Mouse (Mus musculus) midbrain, postnatal 0 days (tissue): ENCODE measurements around the gene Anxa10. TPM values are rescaled to one million over a fixed set of nuclear protein-coding genes. Genes with fewer than 3 reads are reported as not detected.

Experiments
- ATAC-seq: fragments of 200-750 bp; cut with Nextera tagmentation; 2 replicates; pipeline ENCODE4 v1.8.0; 2017; ENCODE audit warnings: moderate number of reproducible peaks, mild to moderate bottlenecking, moderate TSS enrichment, moderate library complexity; ENCODE audit not compliant: low FRiP score
- DNase-seq: peaks from one replicate; pipeline ENCODE4 v3.0.0-alpha.2; 2015; ENCODE audit warnings: low spot score
- H3K27ac ChIP-seq: fragments of 300-500 bp; sonication (generic); 2 replicates; pipeline ENCODE4 v1.5.1; 2014; ENCODE audit warnings: low read depth, mild to moderate bottlenecking, low read length, mixed read lengths
- H3K27me3 ChIP-seq: fragments of 300-500 bp; sonication (generic); 2 replicates; pipeline ENCODE4 v1.6.1; 2014; ENCODE audit warnings: low read length, control low read depth, mixed read lengths; ENCODE audit not compliant: insufficient read depth
- H3K36me3 ChIP-seq: fragments of 300-500 bp; sonication (generic); 2 replicates; pipeline ENCODE4 v1.6.1; 2014; ENCODE audit warnings: low read length, control low read depth, mixed read lengths; ENCODE audit not compliant: insufficient read depth
- H3K4me1 ChIP-seq: fragments of 300-500 bp; sonication (generic); 2 replicates; pipeline ENCODE4 v1.6.1; 2014; ENCODE audit warnings: mild to moderate bottlenecking, control low read depth, antibody characterized with exemption, low read length, mixed read lengths; ENCODE audit not compliant: insufficient read depth
- H3K4me2 ChIP-seq: fragments of 300-500 bp; sonication (generic); 2 replicates; pipeline ENCODE4 v1.6.1; 2014; ENCODE audit warnings: low read depth, mild to moderate bottlenecking, low read length, mixed read lengths; ENCODE audit not compliant: poor library complexity, severe bottlenecking
- H3K4me3 ChIP-seq: fragments of 300-500 bp; sonication (generic); 2 replicates; pipeline ENCODE4 v1.5.1; 2014; ENCODE audit warnings: low read depth, mild to moderate bottlenecking, low read length, moderate library complexity
- H3K9ac ChIP-seq: fragments of 300-500 bp; sonication (generic); replicated peaks from 2 replicates; pipeline ENCODE4 v1.6.1; 2014; ENCODE audit warnings: mild to moderate bottlenecking, low read length, moderate library complexity, mixed read lengths; ENCODE audit not compliant: poor library complexity, severe bottlenecking
- H3K9me3 ChIP-seq: fragments of 300-500 bp; sonication (generic); 2 replicates; pipeline ENCODE4 v1.6.1; 2016; ENCODE audit warnings: low read length, control low read depth
- CTCF ChIP-seq: IDR thresholded peaks from 2 replicates; pipeline ENCODE4 v1.5.1; 2016; ENCODE audit warnings: antibody characterized with exemption, mild to moderate bottlenecking
- WGBS: fragments of 180-500 bp; shearing (Covaris S2); extraction: QIAGEN DNeasy Blood & Tissue Kit; methylation state at CpG from one replicate; pipeline ENCODE4 v1.1.7; 2014; 5-methylcytosine and 5-hydroxymethylcytosine counted together
- polyA plus RNA-seq: library from polyadenylated mRNA; unstranded; fragments of >200 nt; fragmentation: Nextera tagmentation; extraction: Ambion mirVana; gene quantifications from 2 replicates; pipeline ENCODE4 v1.2.1, GENCODE M21; 2015
- total RNA-seq: library from RNA; depleted of rRNA; stranded (reverse); fragments of >200 nt; gene quantifications from 2 replicates; pipeline ENCODE4 v1.2.3, GENCODE M21; 2014; rRNA removed

The Anxa10 gene
- 0.33 TPM in 1 of 2 replicates, not detected in the other for total RNA-seq
- polyA plus RNA-seq, result 0.12 TPM in 1 of 2 replicates, not detected in the other

DNA sequence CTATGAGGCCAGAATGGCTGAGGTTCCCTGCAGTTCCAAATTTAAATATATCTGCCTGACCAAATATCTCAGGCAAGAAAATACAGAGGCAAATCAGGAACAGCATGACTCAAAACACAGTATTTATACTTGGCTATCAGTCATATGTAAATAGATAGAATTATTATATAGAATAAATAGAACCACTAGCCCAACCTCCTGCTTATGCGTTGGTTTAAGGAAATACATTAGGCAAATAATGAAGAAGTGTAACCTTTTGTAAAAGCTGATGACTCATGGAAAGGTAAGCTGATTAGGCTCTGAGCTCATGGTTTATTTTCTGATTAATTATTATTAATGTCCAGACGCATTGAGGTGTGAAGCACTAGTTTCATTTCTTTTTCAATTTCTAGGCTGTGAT, at the start of gene Anxa10:
Gene Anxa10 (minus strand): TSS at position 53 of the 400 bp plus-strand sequence.
- Histone ChIP-seq H3K27ac (no peak within 1 kb of the TSS), H3K4me2 (no peak within 1 kb of the TSS), H3K4me3 (no peak within 1 kb of the TSS), H3K36me3 (no peaks in the 10 kb centered on the region), H3K27me3 (no peaks in the 10 kb centered on the region), H3K9ac (no peak within 1 kb of the TSS), H3K4me1 (no peaks in the 10 kb centered on the region), H3K9me3 (no peaks in the 10 kb centered on the region)
- DNase-seq, result no peak
- ATAC-seq, result no peak
- 85% methylated on average over 2 of the region's 2 CpGs for WGBS
- no peak for TF ChIP-seq CTCF

DNA sequence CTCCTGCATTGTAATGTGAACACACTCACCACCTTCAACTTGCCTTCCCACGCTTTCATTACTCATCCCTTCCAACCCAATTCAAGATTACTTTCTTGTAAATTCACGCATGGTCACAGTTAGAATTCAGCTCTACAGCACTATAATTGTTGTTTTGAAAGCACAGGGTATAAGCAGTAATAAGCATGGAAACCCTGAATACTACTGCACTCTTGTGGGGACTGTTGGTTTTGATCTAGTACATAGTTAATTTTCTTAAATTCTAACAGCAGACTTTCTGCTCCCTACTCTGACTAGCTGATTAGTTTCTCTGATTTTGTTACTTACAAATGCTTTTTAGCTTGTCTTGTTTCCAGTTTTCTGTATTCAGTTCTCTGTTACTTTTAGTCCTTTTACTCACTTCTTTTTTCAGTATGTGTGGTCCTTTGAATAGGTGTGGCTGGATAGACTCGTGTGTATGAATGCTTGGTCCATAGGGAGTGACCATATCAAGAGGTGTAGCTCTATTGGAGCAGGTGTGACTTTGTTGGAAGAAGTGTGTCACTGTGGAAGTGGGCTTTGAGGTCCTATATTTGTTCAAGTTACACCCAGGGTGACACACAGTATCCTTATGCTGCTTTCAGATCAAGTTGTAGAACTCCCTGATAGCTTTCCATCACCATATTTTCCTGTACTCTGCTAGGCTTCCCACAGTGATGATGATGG, 9.9 kb upstream of the Anxa10 start:
- H3K4me1 ChIP-seq, result no peaks in the 10 kb centered on the region
- DNase-seq, result no peak
- no peak for ATAC-seq
- no peaks in the 10 kb centered on the region for H3K36me3 ChIP-seq
- no peak overlapping the region for H3K9ac ChIP-seq
- no peaks in the 10 kb centered on the region for H3K9me3 ChIP-seq
- no peak overlapping the region for H3K4me3 ChIP-seq
- H3K27ac ChIP-seq, result no peak overlapping the region
- no peaks in the 10 kb centered on the region for H3K27me3 ChIP-seq
- WGBS, result 76% methylated on average over 3 of the region's 3 CpGs
- no peak overlapping the region for H3K4me2 ChIP-seq
- 0 out of 2 replicates have a peak, but pooled peaks have one; percentile 2 for TF ChIP-seq CTCF

DNA sequence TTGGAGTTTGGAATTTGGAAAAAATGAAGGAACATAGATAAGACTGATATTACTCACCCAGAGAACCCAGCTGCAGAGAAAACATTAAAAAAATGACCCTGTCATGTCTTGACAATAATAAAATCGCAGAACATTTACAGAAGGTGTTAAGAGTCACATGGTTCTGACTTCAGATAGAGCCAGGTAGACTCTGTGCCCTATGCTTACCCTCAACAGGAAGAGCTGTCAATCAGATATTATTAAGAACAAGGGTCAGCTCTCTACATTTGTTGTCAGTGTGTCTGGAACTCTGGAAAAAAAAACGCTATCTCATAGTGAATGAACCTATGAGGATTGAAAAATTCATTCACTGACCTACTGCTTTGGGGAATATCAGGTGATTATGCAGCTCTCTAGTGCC, 25.7 kb downstream of the Anxa10 start:
- no peak overlapping the region for H3K4me2 ChIP-seq
- WGBS, result 90% methylated on average over 2 of the region's 2 CpGs
- no peak overlapping the region for H3K27ac ChIP-seq
- ATAC-seq, result no peak
- no peak overlapping the region for H3K4me3 ChIP-seq
- H3K27me3 ChIP-seq, result no peaks in the 10 kb centered on the region
- TF ChIP-seq CTCF, result no peak
- no peak for DNase-seq
- no peaks in the 10 kb centered on the region for H3K9me3 ChIP-seq
- H3K4me1 ChIP-seq, result no peaks in the 10 kb centered on the region
- H3K36me3 ChIP-seq, result no peaks in the 10 kb centered on the region
- no peak overlapping the region for H3K9ac ChIP-seq

DNA sequence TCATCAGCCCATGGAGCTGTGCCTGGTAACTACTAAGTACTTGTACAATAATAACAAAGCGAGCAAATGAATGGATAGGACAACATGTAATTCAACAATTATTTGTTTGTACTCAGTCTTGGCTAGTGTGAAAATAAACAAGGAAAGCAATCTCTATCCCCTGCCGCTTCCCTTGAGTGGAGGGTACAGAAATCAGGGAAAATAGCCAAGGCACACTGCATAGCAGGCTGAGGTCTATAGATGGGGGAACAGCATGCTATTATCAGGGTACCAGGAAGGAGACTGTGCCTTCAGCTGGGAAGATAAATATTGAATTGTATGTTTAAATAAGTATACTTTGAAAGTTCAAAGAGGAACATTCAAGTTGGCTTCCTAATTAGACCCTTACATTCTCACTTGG, 41.1 kb downstream of the Anxa10 start:
- Histone ChIP-seq H3K27me3 (no peaks in the 10 kb centered on the region), H3K27ac (no peak overlapping the region), H3K4me2 (no peak overlapping the region), H3K9me3 (no peaks in the 10 kb centered on the region), H3K4me1 (no peaks in the 10 kb centered on the region), H3K4me3 (no peak overlapping the region), H3K9ac (no peak overlapping the region), H3K36me3 (no peaks in the 10 kb centered on the region)
- DNase-seq, result no peak
- ATAC-seq, result no peak
- 65% methylated on average over 2 of the region's 2 CpGs for WGBS
- no peak for TF ChIP-seq CTCF

DNA sequence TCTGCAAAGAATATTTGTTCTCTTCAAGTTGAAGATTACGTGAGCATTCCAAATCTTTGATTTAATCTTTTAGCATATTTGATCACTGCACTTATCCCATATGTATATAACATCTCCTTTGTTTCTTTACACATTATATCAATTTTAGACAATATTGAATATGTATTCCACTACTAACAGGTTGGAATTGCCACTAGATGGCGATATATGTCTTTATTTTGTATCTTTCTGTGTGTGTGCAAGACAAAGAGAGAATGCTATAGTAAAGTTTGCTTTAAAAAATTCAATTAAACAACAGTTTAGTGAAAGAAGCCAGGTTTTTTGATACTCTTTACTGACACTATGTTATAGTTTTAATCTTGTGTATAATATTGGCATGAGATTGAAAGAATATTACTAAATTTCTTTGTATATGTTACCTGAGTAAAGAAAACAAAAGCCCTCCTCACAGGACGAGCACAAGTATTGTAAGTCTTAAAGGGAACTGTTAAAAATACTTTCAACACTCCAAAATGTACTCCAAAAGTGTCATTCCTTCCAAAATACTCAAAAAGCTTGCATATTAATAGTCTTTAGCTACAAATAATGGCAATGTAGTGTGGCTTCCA, 42.7 kb downstream of the Anxa10 start:
- DNase-seq, result peak; percentile 88
- no peak overlapping the region for H3K27ac ChIP-seq
- H3K9me3 ChIP-seq, result no peaks in the 10 kb centered on the region

DNA sequence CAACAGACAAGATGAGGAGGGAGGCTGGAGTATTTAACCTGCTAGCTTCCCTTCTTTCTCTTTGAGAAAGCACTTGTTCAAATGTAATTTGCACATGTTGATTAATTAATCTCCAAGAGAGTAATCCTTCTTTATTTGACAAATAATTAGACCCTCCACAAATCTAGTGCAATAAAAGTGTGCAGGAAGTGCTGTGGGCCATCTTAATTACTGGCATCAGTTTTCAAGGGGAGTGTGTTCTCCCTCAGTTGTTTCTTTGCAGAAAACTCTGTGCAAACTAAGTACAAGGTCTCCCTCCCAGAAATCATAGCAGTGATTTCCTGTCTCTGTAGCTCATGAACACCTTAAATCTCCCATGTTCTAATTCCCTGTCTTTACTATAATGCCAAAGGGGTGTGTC, 54.6 kb downstream of the Anxa10 start:
- H3K36me3 ChIP-seq, result no peaks in the 10 kb centered on the region
- H3K9me3 ChIP-seq, result no peaks in the 10 kb centered on the region
- H3K27ac ChIP-seq, result no peak overlapping the region
- H3K4me1 ChIP-seq, result no peaks in the 10 kb centered on the region
- TF ChIP-seq CTCF, result no peak
- DNase-seq, result no peak
- H3K27me3 ChIP-seq, result no peaks in the 10 kb centered on the region
- no peak for ATAC-seq
- H3K9ac ChIP-seq, result no peak overlapping the region
- H3K4me2 ChIP-seq, result no peak overlapping the region
- no peak overlapping the region for H3K4me3 ChIP-seq

More for the DNA sequence above, 42.7 kb downstream of the Anxa10 start:
- H3K4me2 ChIP-seq, result no peak overlapping the region
- TF ChIP-seq CTCF, result peak; percentile 85
- H3K4me1 ChIP-seq, result no peaks in the 10 kb centered on the region
- H3K9ac ChIP-seq, result no peak overlapping the region
- 41% methylated on average over 3 of the region's 3 CpGs for WGBS
- H3K36me3 ChIP-seq, result no peaks in the 10 kb centered on the region
- H3K4me3 ChIP-seq, result no peak overlapping the region
- no peaks in the 10 kb centered on the region for H3K27me3 ChIP-seq
- 0 out of 2 replicates have a peak, but pooled peaks have one; percentile 63 for ATAC-seq
